Mouse (Mus musculus) lung, adult 2 months (tissue): Measurements from ENCODE around the gene Igsf23.
A peak's percentile ranks its signal among the peaks of the same experiment; 100 is the strongest.

ENCODE experiments used
- CTCF ChIP-seq: fragments of 200-500 bp; IDR thresholded peaks from 2 replicates; pipeline ENCODE4 v1.5.1; 2011; ENCODE audit warnings: mild to moderate bottlenecking, low read length, control low read depth; ENCODE audit not compliant: insufficient read depth
- POLR2A ChIP-seq: fragments of 200-500 bp; IDR thresholded peaks from 2 replicates; pipeline ENCODE4 v1.6.1; 2011; ENCODE audit warnings: low read depth, mild to moderate bottlenecking, control low read depth, low read length, borderline replicate concordance; ENCODE audit errors: extremely low read depth

GRCm38 (mm10) chr7:19910421-19911291 lies 39.9 kb downstream of the Igsf23 start:
- TF ChIP-seq CTCF (peak; percentile 87), POLR2A (no peak)
